Mouse (Mus musculus): ENCODE measurements around the gene Hsd3b7. TPM values are rescaled to one million over a fixed set of nuclear protein-coding genes. Genes with fewer than 3 reads are reported as not detected.
A peak's percentile ranks its signal among the peaks of the same experiment; 100 is the strongest.

Hsd3b7 gene
- total and polyA plus RNA-seq, 2 experiments from 2014 or later, result 8.4 TPM

- TF ChIP-seq CTCF (IDR thresholded peaks at IDR 0.05; ENCODE audit: low read depth), result peak; percentile 83
- Histone ChIP-seq H3K4me1 (ENCODE audit: insufficient read depth) (no peaks in the 10 kb centered on the region), H3K27me3 (ENCODE audit: insufficient read depth, low read length) (no peaks in the 10 kb centered on the region), H3K27ac (ENCODE audit: low read depth, low read length) (no peak overlapping the region), H3K4me2 (ENCODE audit: low read depth) (no peak overlapping the region), H3K9ac (no peak overlapping the region), H3K36me3 (ENCODE audit: insufficient read depth) (peaks cover 64% of the 10 kb centered on the region), H3K4me3 (ENCODE audit: low read depth, low read length) (no peak overlapping the region), H3K9me3 (ENCODE audit: low read length) (no peaks in the 10 kb centered on the region)
- 43% methylated on average over 7 of the region's 7 CpGs for WGBS
- ATAC-seq (no peak), DNase-seq (peak; percentile 60)
Measured at GRCm38 (mm10) chr7:127761026-127761425, 39.4 kb upstream of the Hsd3b7 start.

GRCm38 (mm10) chr7:127763642-127764041 is 36.8 kb upstream of the Hsd3b7 start:
- H3K9me3 ChIP-seq (ENCODE audit: low read length), result no peaks in the 10 kb centered on the region

DNA sequence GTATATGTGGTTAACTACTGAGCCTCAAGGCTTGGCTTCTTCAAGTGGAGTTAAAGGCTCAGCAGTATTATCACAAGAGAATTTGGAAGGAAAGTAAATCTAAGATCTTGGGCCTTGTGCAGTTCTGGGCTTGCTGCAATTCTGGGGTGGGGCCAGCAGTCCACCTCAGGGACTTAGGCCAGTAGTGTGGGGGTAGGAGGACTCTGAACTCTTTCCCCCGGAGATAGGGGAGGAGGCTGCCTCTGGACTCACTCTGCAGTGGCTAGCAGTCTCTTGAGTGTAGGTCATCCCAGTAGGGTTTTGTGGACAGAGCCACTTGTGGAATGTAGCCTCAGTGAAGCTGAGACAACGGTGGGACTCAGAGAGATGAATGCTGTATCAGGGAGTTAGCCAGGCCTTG is 34.6 kb upstream of the Hsd3b7 start:
- TF ChIP-seq CTCF (IDR thresholded peaks at IDR 0.05; ENCODE audit: low read depth), result no peak
- no peak for DNase-seq
- H3K27me3 ChIP-seq (ENCODE audit: insufficient read depth, low read length), result no peaks in the 10 kb centered on the region
- no peak overlapping the region for H3K27ac ChIP-seq (ENCODE audit: low read depth, low read length)
- peaks cover 7% of the 10 kb centered on the region for H3K4me1 ChIP-seq (ENCODE audit: insufficient read depth)
- H3K4me2 ChIP-seq (ENCODE audit: low read depth), result no peak overlapping the region
- H3K36me3 ChIP-seq (ENCODE audit: insufficient read depth), result peaks cover 62% of the 10 kb centered on the region
- no peaks in the 10 kb centered on the region for H3K9me3 ChIP-seq (ENCODE audit: low read length)
- WGBS, result 89% methylated on average over 2 of the region's 2 CpGs
- no peak overlapping the region for H3K4me3 ChIP-seq (ENCODE audit: low read depth, low read length)
- ATAC-seq, result no peak
- no peak overlapping the region for H3K9ac ChIP-seq

More at GRCm38 (mm10) chr7:127763642-127764041, 36.8 kb upstream of the Hsd3b7 start:
- WGBS, result 92% methylated on average over 4 of the region's 4 CpGs
- peaks cover 70% of the 10 kb centered on the region for H3K36me3 ChIP-seq (ENCODE audit: insufficient read depth)
- DNase-seq, result no peak
- no peaks in the 10 kb centered on the region for H3K27me3 ChIP-seq (ENCODE audit: insufficient read depth, low read length)
- no peak for ATAC-seq
- H3K4me3 ChIP-seq (ENCODE audit: low read depth, low read length), result no peak overlapping the region
- no peak overlapping the region for H3K4me2 ChIP-seq (ENCODE audit: low read depth)
- no peak for TF ChIP-seq CTCF (IDR thresholded peaks at IDR 0.05; ENCODE audit: low read depth)
- H3K27ac ChIP-seq (ENCODE audit: low read depth, low read length), result no peak overlapping the region
- peaks cover 5% of the 10 kb centered on the region for H3K4me1 ChIP-seq (ENCODE audit: insufficient read depth)
- no peak overlapping the region for H3K9ac ChIP-seq

- no peak overlapping the region for H3K9ac ChIP-seq
- no peaks in the 10 kb centered on the region for H3K9me3 ChIP-seq (ENCODE audit: low read length)
- no peak overlapping the region for H3K27ac ChIP-seq (ENCODE audit: low read depth, low read length)
- 83% methylated on average over 17 of the region's 17 CpGs for WGBS
- DNase-seq (no peak), ATAC-seq (no peak)
- H3K27me3 ChIP-seq (ENCODE audit: insufficient read depth, low read length), result no peaks in the 10 kb centered on the region
- H3K4me3 ChIP-seq (ENCODE audit: low read depth, low read length), result no peak overlapping the region
- peaks cover 7% of the 10 kb centered on the region for H3K4me1 ChIP-seq (ENCODE audit: insufficient read depth)
- H3K4me2 ChIP-seq (ENCODE audit: low read depth), result no peak overlapping the region
- H3K36me3 ChIP-seq (ENCODE audit: insufficient read depth), result peaks cover 56% of the 10 kb centered on the region
- no peak for TF ChIP-seq CTCF (IDR thresholded peaks at IDR 0.05; ENCODE audit: low read depth)
Measured at GRCm38 (mm10) chr7:127766851-127767609, 33.4 kb upstream of the Hsd3b7 start.

DNA sequence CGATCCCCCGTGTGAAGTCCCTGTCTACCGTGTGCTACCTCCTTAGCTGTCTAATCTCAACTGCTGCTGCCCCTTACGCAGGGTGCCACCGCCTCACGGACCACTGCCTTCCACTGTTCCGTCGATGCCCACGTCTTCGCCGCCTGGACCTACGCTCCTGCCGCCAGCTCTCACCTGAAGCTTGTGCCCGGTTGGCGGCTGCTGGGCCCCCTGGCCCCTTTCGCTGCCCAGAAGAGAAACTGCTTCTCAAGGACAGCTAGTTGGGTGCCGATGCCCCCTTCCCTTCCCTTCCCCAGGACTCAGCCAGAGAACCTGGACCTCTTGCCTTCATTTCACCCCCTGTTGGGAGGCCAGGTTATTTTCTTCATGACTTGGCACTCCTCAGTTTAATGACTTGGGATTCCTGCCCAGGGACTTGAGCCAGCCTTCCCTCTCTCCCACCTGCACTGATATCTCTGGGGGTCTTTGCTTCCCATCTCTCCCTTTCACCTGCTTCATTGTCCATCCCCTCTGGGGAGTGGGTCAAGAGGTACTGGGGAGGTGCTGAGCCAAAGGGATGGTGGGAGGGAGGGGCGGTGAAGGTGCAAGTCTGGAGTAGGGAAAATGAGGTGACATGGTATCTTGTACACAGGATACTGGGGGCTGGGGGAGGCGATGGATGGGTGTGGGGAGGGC is 32.6 kb upstream of the Hsd3b7 start:
- ATAC-seq, result no peak
- Histone ChIP-seq H3K4me2 (ENCODE audit: low read depth) (no peak overlapping the region), H3K4me3 (ENCODE audit: low read depth, low read length) (no peak overlapping the region), H3K9ac (no peak overlapping the region), H3K27ac (ENCODE audit: low read depth, low read length) (peak overlapping the region; percentile 79), H3K36me3 (ENCODE audit: insufficient read depth) (peaks cover 51% of the 10 kb centered on the region), H3K27me3 (ENCODE audit: insufficient read depth, low read length) (no peaks in the 10 kb centered on the region), H3K9me3 (ENCODE audit: low read length) (no peaks in the 10 kb centered on the region), H3K4me1 (ENCODE audit: insufficient read depth) (peaks cover 7% of the 10 kb centered on the region)
- WGBS, result 90% methylated on average over 19 of the region's 19 CpGs
- no peak for DNase-seq
- no peak for TF ChIP-seq CTCF (IDR thresholded peaks at IDR 0.05; ENCODE audit: low read depth)

- Histone ChIP-seq H3K4me1 (ENCODE audit: insufficient read depth) (peaks cover 7% of the 10 kb centered on the region), H3K4me2 (ENCODE audit: low read depth) (peak overlapping the region; percentile 69; the same call in 1 of the 2 replicates), H3K36me3 (ENCODE audit: insufficient read depth) (peaks cover 47% of the 10 kb centered on the region), H3K9me3 (ENCODE audit: low read length) (no peaks in the 10 kb centered on the region), H3K27me3 (ENCODE audit: insufficient read depth, low read length) (no peaks in the 10 kb centered on the region), H3K9ac (no peak overlapping the region), H3K4me3 (ENCODE audit: low read depth, low read length) (no peak overlapping the region), H3K27ac (ENCODE audit: low read depth, low read length) (peak overlapping the region; percentile 79)
- 42% methylated on average over 13 of the region's 13 CpGs for WGBS
- TF ChIP-seq CTCF (IDR thresholded peaks at IDR 0.05; ENCODE audit: low read depth), result peak; percentile 42
- DNase-seq, result no peak
- ATAC-seq, result no peak
Measured at GRCm38 (mm10) chr7:127768346-127768996, 31.9 kb upstream of the Hsd3b7 start.

Data from forebrain, postnatal 0 days (tissue).